Mouse (Mus musculus) kidney, adult 2 months (tissue): ENCODE results near the gene Gm8369.

Experiments
- CTCF ChIP-seq: fragments of 200-500 bp; conservative IDR thresholded peaks from 2 replicates; pipeline ENCODE4 v1.5.1; 2011; ENCODE audit warnings: low read depth, mild to moderate bottlenecking, control low read depth, low read length, moderate library complexity, mixed read lengths; ENCODE audit not compliant: insufficient read depth, insufficient read length
- POLR2A ChIP-seq: fragments of 200-500 bp; IDR thresholded peaks from one replicate; pipeline ENCODE4 v1.6.1; 2011; ENCODE audit warnings: low read depth, low read length, control low read depth

DNA sequence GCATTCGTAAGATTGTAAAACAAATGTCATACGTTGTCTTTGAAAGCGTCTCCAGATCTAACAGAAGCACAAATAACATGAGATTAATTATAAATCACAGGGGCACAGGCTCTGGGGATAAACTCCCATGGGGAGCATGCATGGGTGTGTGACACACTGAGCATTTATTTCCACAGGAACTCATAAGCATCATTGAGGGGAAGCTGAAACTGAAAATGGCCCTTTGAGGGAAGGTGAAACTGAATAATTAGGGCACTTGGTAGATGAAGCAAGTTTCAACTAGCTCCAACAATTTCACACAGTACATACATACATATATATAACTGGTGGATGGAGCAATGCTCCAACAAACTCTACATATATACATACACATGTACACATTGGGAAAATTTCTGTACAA is 8.8 kb downstream of the Gm8369 start:
- TF ChIP-seq POLR2A (no peak), CTCF (no peak)
